ENCODE assay signal across 8 mouse cellular contexts in the genomic region with DNA sequence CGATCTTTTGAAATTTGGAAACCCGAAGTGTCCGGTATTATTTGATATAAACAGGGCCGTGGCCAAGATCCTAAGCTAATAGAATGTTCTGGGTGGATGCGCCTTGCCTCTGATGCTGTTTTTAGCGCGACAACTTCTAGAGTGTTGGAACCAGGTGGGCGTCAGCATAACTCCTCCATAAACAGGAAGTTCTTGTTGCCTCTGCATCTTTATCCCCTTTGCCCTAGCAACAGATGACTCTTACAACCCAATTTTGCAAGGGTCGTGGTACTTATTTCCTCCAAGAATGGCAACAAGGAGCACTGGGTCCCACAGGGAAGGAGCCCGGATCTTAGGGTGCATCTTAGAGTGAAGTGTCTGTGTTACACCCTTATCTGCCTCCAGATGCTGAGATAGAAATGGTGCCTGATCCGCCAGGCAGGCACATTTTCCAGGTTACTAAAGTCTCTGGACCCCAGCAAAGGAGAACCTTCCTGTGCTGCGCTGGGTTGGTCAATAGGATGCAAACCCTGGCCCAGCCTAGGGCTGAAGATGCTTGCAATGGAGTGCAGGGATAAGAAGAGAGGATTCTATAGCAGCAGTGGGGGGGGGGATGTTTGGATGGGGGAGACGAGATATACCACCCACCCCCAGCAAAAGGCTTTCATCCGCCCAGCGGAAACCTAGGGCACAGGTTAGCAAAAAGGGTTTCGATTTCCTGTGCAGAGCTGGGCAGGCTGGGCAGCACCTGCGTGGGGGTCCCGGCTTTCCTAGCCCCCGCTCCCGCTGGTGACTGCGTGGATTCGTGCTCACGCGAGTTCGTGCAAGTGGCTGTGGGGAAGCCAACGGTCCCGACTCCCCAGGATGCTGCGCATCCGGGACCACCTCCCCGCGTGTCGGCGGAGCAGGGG. TPM values are rescaled to one million over a fixed set of nuclear protein-coding genes. Genes with fewer than 3 reads are reported as not detected.
DNase-seq lines count a peak whose midpoint lies in the region; ATAC-seq and TF ChIP-seq lines count a peak whose summit lies in the region.

No protein-coding gene starts in this region.

- no peaks in the 10 kb centered on the region for H3K36me3 ChIP-seq in lung, embryonic 15.5 days
- H3K36me3 ChIP-seq in hindbrain, embryonic 14.5 days (replicated peaks; ENCODE audit: control insufficient read depth, insufficient read depth): no peaks in the 10 kb centered on the region
- H3K36me3 ChIP-seq in midbrain, embryonic 13.5 days: 0 out of 2 replicates have a peak, but pooled peaks cover 3% of the 10 kb centered on the region

- DNase-seq in lung, adult 18-20 months: no peak
- no peak for DNase-seq in hindbrain, embryonic 14.5 days (ENCODE audit: low spot score)
- peak; percentile 33 to 59 for DNase-seq in thymus, postnatal 36 days
- DNase-seq in layer of hippocampus, adult 8-10 months (ENCODE audit: low spot score in 2 of 2): no peak
- no peak for DNase-seq in kidney, adult 9 months

- TF ChIP-seq CTCF in cortical plate, adult 2 months (IDR thresholded peaks at IDR 0.05; ENCODE audit: extremely low read depth, insufficient read depth, low read length): no peak

- ATAC-seq in lung, embryonic 15.5 days (ENCODE audit: borderline replicate concordance, extremely low read depth, low FRiP score, low TSS enrichment): peak; percentile 39; the same call in 1 of the 2 replicates
- peak; percentile 53 for ATAC-seq in hindbrain, embryonic 14.5 days (ENCODE audit: low FRiP score)
- ATAC-seq in midbrain, embryonic 13.5 days: peak; percentile 71

- H3K4me3 ChIP-seq in lung, embryonic 15.5 days: peak overlapping the region; percentile 60
- H3K4me3 ChIP-seq in cortical plate, adult 2 months (ENCODE audit: insufficient read depth, low read length): peak overlapping the region; percentile 76
- H3K4me3 ChIP-seq in hindbrain, embryonic 14.5 days (replicated peaks; ENCODE audit: low read length): peak overlapping the region; percentile 76
- peak overlapping the region; percentile 58 for H3K4me3 ChIP-seq in midbrain, embryonic 13.5 days (replicated peaks)

- H3K9ac ChIP-seq in lung, embryonic 15.5 days: peak overlapping the region; percentile 43
- peak overlapping the region; percentile 67 for H3K9ac ChIP-seq in hindbrain, embryonic 14.5 days
- H3K9ac ChIP-seq in midbrain, embryonic 13.5 days (replicated peaks): peak overlapping the region; percentile 68

- H3K27me3 ChIP-seq in lung, embryonic 15.5 days: peaks cover 7% of the 10 kb centered on the region
- H3K27me3 ChIP-seq in hindbrain, embryonic 14.5 days (ENCODE audit: control insufficient read depth, insufficient read depth, low read length): no peaks in the 10 kb centered on the region; the same call in 1 of the 2 replicates
- H3K27me3 ChIP-seq in midbrain, embryonic 13.5 days: peaks cover 83% of the 10 kb centered on the region

- no peaks in the 10 kb centered on the region for H3K4me1 ChIP-seq in lung, embryonic 15.5 days
- peaks cover 4% of the 10 kb centered on the region for H3K4me1 ChIP-seq in cortical plate, adult 2 months (ENCODE audit: control insufficient read depth, insufficient read depth, low read length)
- H3K4me1 ChIP-seq in hindbrain, embryonic 14.5 days (replicated peaks; ENCODE audit: control insufficient read depth, insufficient read depth, low read length): 0 out of 2 replicates have a peak, but pooled peaks cover 5% of the 10 kb centered on the region
- peaks cover 12% of the 10 kb centered on the region for H3K4me1 ChIP-seq in midbrain, embryonic 13.5 days (replicated peaks)

- WGBS in lung, embryonic 15.5 days: 19% methylated on average over 33 of the region's 33 CpGs
- WGBS in hindbrain, embryonic 14.5 days: 20% methylated on average over 33 of the region's 33 CpGs
- 18% methylated on average over 33 of the region's 33 CpGs for WGBS in midbrain, embryonic 13.5 days

- no peaks in the 10 kb centered on the region for H3K9me3 ChIP-seq in lung, embryonic 15.5 days
- no peaks in the 10 kb centered on the region for H3K9me3 ChIP-seq in hindbrain, embryonic 14.5 days (ENCODE audit: control insufficient read depth, low read length)
- no peaks in the 10 kb centered on the region; the same call in 1 of the 2 replicates for H3K9me3 ChIP-seq in midbrain, embryonic 13.5 days

- H3K4me2 ChIP-seq in lung, embryonic 15.5 days: peak overlapping the region; percentile 100
- peak overlapping the region; percentile 84 for H3K4me2 ChIP-seq in hindbrain, embryonic 14.5 days (replicated peaks)
- peak overlapping the region; percentile 73 for H3K4me2 ChIP-seq in midbrain, embryonic 13.5 days (replicated peaks)

- H3K27ac ChIP-seq in lung, embryonic 15.5 days: no peak overlapping the region
- peak overlapping the region; percentile 96 for H3K27ac ChIP-seq in cortical plate, adult 2 months (ENCODE audit: insufficient read depth, low read length)
- 0 out of 2 replicates have a peak overlapping the region, but pooled peaks have one; percentile 43 for H3K27ac ChIP-seq in hindbrain, embryonic 14.5 days
- no peak overlapping the region for H3K27ac ChIP-seq in midbrain, embryonic 13.5 days

- peak; percentile 5; the same call in 1 of the 2 replicates for TF ChIP-seq POLR2A in cortical plate, adult 2 months (IDR thresholded peaks at IDR 0.05; ENCODE audit: extremely low read depth, insufficient read depth, low read length)

RNA-seq across cellular contexts. Expression of gene Zfp365, which starts 0.8 kb away (rescaled TPM):
- polyA plus RNA-seq in lung, embryonic 15.5 days (2015; fragmentation: Nextera tagmentation; extraction: Ambion mirVana): 1.3 and 1.6 TPM in 2 replicates
- polyA plus RNA-seq in cortical plate, adult 2 months (2012; rRNA removed): 315 and 333 TPM in 2 replicates
- 4.3 and 5.2 TPM in 2 replicates for polyA plus RNA-seq in hindbrain, embryonic 14.5 days (2014; fragmentation: Nextera tagmentation; extraction: Ambion mirVana)
- 2.7 and 3.0 TPM in 2 replicates for polyA plus RNA-seq in midbrain, embryonic 13.5 days (2015; fragmentation: Nextera tagmentation; extraction: Ambion mirVana)
- 100 to 1,000 TPM; 214 to 255 (median 232) TPM for total RNA-seq in layer of hippocampus, adult 8-10 months (2022)

Comparison
In these comparisons a context has a peak if more than half of its experiments do, and no peak if none do; other contexts are left out.
1. H3K27ac ChIP-seq: peak in cortical plate, adult 2 months (single experiment) and hindbrain, embryonic 14.5 days (single experiment); none in lung, embryonic 15.5 days (single experiment) and midbrain, embryonic 13.5 days (single experiment).
2. DNase-seq: peak in thymus, postnatal 36 days (2 of 2); none in lung, adult 18-20 months (0 of 2), hindbrain, embryonic 14.5 days (single experiment), layer of hippocampus, adult 8-10 months (0 of 2) and kidney, adult 9 months (single experiment).
3. RNA of gene Zfp365, which starts 0.8 kb away (polyA plus RNA-seq): 315 to 333 TPM in cortical plate, adult 2 months; 4.3 to 5.2 TPM in hindbrain, embryonic 14.5 days, 2.7 to 3.0 TPM in midbrain, embryonic 13.5 days and 1.3 to 1.6 TPM in lung, embryonic 15.5 days; every median in the first group is over 10 times any median in the second.
4. Peak in every context shown above with its lines, with median percentiles within 50 percentile points of each other: ATAC-seq, H3K4me2 ChIP-seq, H3K4me3 ChIP-seq and H3K9ac ChIP-seq.